10 mouse cellular contexts compared by ENCODE assay signal in the genomic region with DNA sequence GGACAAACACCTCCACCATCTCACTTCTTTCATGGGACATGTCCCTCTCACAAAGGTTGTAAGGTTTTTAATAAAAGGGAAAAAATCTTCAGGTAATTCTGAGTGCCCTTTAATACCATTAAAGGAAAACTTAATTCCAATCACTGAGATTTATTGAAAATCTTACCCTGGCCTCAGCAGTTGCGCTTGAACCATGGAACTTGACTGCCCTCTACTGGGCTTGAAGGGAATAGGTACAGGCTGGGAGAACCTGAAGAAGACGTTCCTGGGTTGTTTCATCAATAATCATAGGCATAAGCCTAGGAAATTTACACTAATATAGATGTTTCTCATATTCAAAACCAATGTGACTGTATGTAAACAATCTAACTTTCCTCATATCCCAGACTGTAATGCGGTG.
DNase-seq lines count a peak whose midpoint lies in the region; ATAC-seq and TF ChIP-seq lines count a peak whose summit lies in the region.
"Had no signal": no experiment of that assay in that cellular context is flagged by ENCODE, and none has a peak within 500 bp of the region (broad histone marks: within the 10 kb centered on the region; RNA-seq: fewer than 3 reads in every experiment).

No protein-coding gene starts in this region.

- H3K36me3 ChIP-seq in liver, adult 2 months (ENCODE audit: control insufficient read depth, insufficient read depth, low read length): no peaks in the 10 kb centered on the region
- no peaks in the 10 kb centered on the region for H3K36me3 ChIP-seq in liver, embryonic 12.5 days
- no peaks in the 10 kb centered on the region for H3K36me3 ChIP-seq in forebrain, embryonic 11.5 days (ENCODE audit: control insufficient read depth, insufficient read depth, low read length)
- H3K36me3 ChIP-seq in liver, embryonic 14.5 days (replicated peaks; ENCODE audit: control insufficient read depth, insufficient read depth, low read depth): no peaks in the 10 kb centered on the region
- H3K36me3 ChIP-seq: embryonic facial prominence, embryonic 15.5 days had no signal

- H3K4me3 ChIP-seq in liver, adult 2 months (ENCODE audit: insufficient read depth, low read depth, low read length): no peak overlapping the region
- H3K4me3 ChIP-seq in liver, embryonic 12.5 days: no peak overlapping the region
- H3K4me3 ChIP-seq in bone marrow, adult 2 months (replicated peaks; ENCODE audit: control insufficient read depth, low read depth, low read length): no peak overlapping the region
- H3K4me3 ChIP-seq in forebrain, embryonic 11.5 days (ENCODE audit: low read depth, low read length): no peak overlapping the region
- H3K4me3 ChIP-seq in liver, embryonic 14.5 days (ENCODE audit: insufficient read depth in 1 of 2, low read depth in 2 of 2, low read length in 2 of 2): no peak overlapping the region
- H3K4me3 ChIP-seq: embryonic facial prominence, embryonic 15.5 days; myocyte had no signal

- no peak for TF ChIP-seq EP300 in liver, embryonic 14.5 days (IDR thresholded peaks at IDR 0.05; ENCODE audit: low read depth)

- no peaks in the 10 kb centered on the region for H3K4me1 ChIP-seq in liver, adult 2 months (ENCODE audit: control insufficient read depth, insufficient read depth, low read length)
- H3K4me1 ChIP-seq in liver, embryonic 12.5 days: no peaks in the 10 kb centered on the region
- no peaks in the 10 kb centered on the region for H3K4me1 ChIP-seq in bone marrow, adult 2 months (ENCODE audit: control insufficient read depth, insufficient read depth, low read length)
- peaks cover 3% of the 10 kb centered on the region; the same call in 1 of the 2 replicates for H3K4me1 ChIP-seq in forebrain, embryonic 11.5 days (replicated peaks; ENCODE audit: control insufficient read depth, insufficient read depth, low read length)
- no peaks in the 10 kb centered on the region; a peak in 1 of 4 replicates for H3K4me1 ChIP-seq in liver, embryonic 14.5 days (replicated peaks; ENCODE audit: control insufficient read depth in 2 of 2, insufficient read depth in 2 of 2, low read length in 1 of 2)

- peak; percentile 76 for TF ChIP-seq CTCF in liver, adult 2 months (IDR thresholded peaks at IDR 0.05; ENCODE audit: low read depth, low read length)
- TF ChIP-seq CTCF in bone marrow, adult 2 months (IDR thresholded peaks at IDR 0.05; ENCODE audit: control insufficient read depth, insufficient read depth, low read length): peak; percentile 50
- TF ChIP-seq CTCF in liver, embryonic 14.5 days (IDR thresholded peaks at IDR 0.05; ENCODE audit: low read depth): peak; percentile 69

- ATAC-seq in liver, embryonic 12.5 days: no peak
- peak; percentile 49; the same call in 1 of the 2 replicates for ATAC-seq in forebrain, embryonic 11.5 days (replicated peaks; ENCODE audit: low FRiP score)
- no peak for ATAC-seq in liver, embryonic 14.5 days (ENCODE audit: insufficient read depth)

- no peak overlapping the region for H3K4me2 ChIP-seq in liver, embryonic 12.5 days
- no peak overlapping the region for H3K4me2 ChIP-seq in forebrain, embryonic 11.5 days (ENCODE audit: low read depth, low read length, severe bottlenecking)
- H3K4me2 ChIP-seq in liver, embryonic 14.5 days (ENCODE audit: low read depth): no peak overlapping the region
- H3K4me2 ChIP-seq: embryonic facial prominence, embryonic 15.5 days had no signal

- no peak overlapping the region for H3K9ac ChIP-seq in liver, adult 2 months (ENCODE audit: low read depth, low read length)
- no peak overlapping the region for H3K9ac ChIP-seq in liver, embryonic 12.5 days
- H3K9ac ChIP-seq in forebrain, embryonic 11.5 days (ENCODE audit: low read length): no peak overlapping the region
- no peak overlapping the region for H3K9ac ChIP-seq in liver, embryonic 14.5 days (replicated peaks)
- H3K9ac ChIP-seq: embryonic facial prominence, embryonic 15.5 days had no signal

- no peaks in the 10 kb centered on the region for H3K9me3 ChIP-seq in liver, embryonic 12.5 days (replicated peaks)
- H3K9me3 ChIP-seq in forebrain, embryonic 11.5 days (ENCODE audit: control insufficient read depth, low read length): no peaks in the 10 kb centered on the region
- H3K9me3 ChIP-seq in liver, embryonic 14.5 days (ENCODE audit: control insufficient read depth, low read length): no peaks in the 10 kb centered on the region
- H3K9me3 ChIP-seq: embryonic facial prominence, embryonic 15.5 days had no signal

- no peaks in the 10 kb centered on the region for H3K79me2 ChIP-seq in liver, adult 2 months (ENCODE audit: control insufficient read depth, insufficient read depth, low read length)

- peak; percentile 20 for DNase-seq in liver, adult 2 months (ENCODE audit: extremely low read depth, low read depth, low spot score)
- peak; percentile 68 for DNase-seq in forebrain, embryonic 11.5 days (ENCODE audit: low spot score)
- peak; percentile 21 to 53 for DNase-seq in kidney, adult 8-10 months
- DNase-seq in liver, embryonic 14.5 days (ENCODE audit: low read depth in 3 of 3, low spot score in 3 of 3): peak in 1 of 3 experiments; percentile 11
- DNase-seq in retina, postnatal 1 day: peak; percentile 69
- DNase-seq in natural killer cell, adult 2 months (ENCODE audit: low spot score in 2 of 2): no peak

- no peak overlapping the region for H3K27ac ChIP-seq in liver, adult 2 months (replicated peaks; ENCODE audit: insufficient read depth, low read depth, low read length)
- H3K27ac ChIP-seq in liver, embryonic 12.5 days: no peak overlapping the region
- no peak overlapping the region for H3K27ac ChIP-seq in bone marrow, adult 2 months (ENCODE audit: control insufficient read depth, insufficient read depth, low read depth, low read length, poor library complexity)
- no peak overlapping the region for H3K27ac ChIP-seq in forebrain, embryonic 11.5 days (ENCODE audit: low read depth, low read length)
- H3K27ac ChIP-seq in liver, embryonic 14.5 days: no peak overlapping the region
- H3K27ac ChIP-seq: embryonic facial prominence, embryonic 15.5 days had no signal

- 17% methylated on average over 3 of the region's 3 CpGs for WGBS in liver, adult 2 months
- 11% methylated on average over 3 of the region's 3 CpGs for WGBS in liver, embryonic 12.5 days (ENCODE audit: insufficient replicate concordance)
- WGBS in bone marrow, adult 2 months: 11% methylated on average over 3 of the region's 3 CpGs
- WGBS in forebrain, embryonic 11.5 days: 23% methylated on average over 3 of the region's 3 CpGs
- 8% methylated on average over 3 of the region's 3 CpGs for WGBS in liver, embryonic 14.5 days (ENCODE audit: insufficient replicate concordance)

- no peaks in the 10 kb centered on the region for H3K27me3 ChIP-seq in liver, adult 2 months (ENCODE audit: control insufficient read depth, insufficient read depth, low read length)
- H3K27me3 ChIP-seq in liver, embryonic 12.5 days (replicated peaks): no peaks in the 10 kb centered on the region
- no peaks in the 10 kb centered on the region; the same call in 1 of the 2 replicates for H3K27me3 ChIP-seq in forebrain, embryonic 11.5 days (ENCODE audit: control insufficient read depth, insufficient read depth, low read length)
- no peaks in the 10 kb centered on the region for H3K27me3 ChIP-seq in liver, embryonic 14.5 days (ENCODE audit: control insufficient read depth, insufficient read depth, low read length)

- TF ChIP-seq POLR2A in liver, adult 2 months (IDR thresholded peaks at IDR 0.05; ENCODE audit: extremely low read depth, insufficient read depth, low read length): no peak
- TF ChIP-seq POLR2A in bone marrow, adult 2 months (IDR thresholded peaks at IDR 0.05; ENCODE audit: borderline replicate concordance, control insufficient read depth, low read depth, low read length): no peak

Comparison
In these comparisons a context has a peak if more than half of its experiments do, and no peak if none do; other contexts are left out.
1. DNase-seq: peak in liver, adult 2 months (single experiment), forebrain, embryonic 11.5 days (single experiment), kidney, adult 8-10 months (2 of 2) and retina, postnatal 1 day (single experiment); none in natural killer cell, adult 2 months (0 of 2).
2. Peak in every context shown above with its lines, with median percentiles within 50 percentile points of each other: CTCF ChIP-seq.